Mouse (Mus musculus) thymus, postnatal 4 days (tissue): ENCODE measurements around the gene Mtrex.

Experiments used
- DNase-seq: peaks from one replicate; pipeline ENCODE4 v3.0.0; 2021

The Mtrex gene

GRCm38 (mm10) chr13:112927287-112928001 lies at the start of gene Mtrex, which contains the start of gene Dhx29:
Gene Mtrex, minus strand, starts transcription at chr13:112927398.
Gene Dhx29, plus strand, starts transcription at chr13:112927454.
- DNase-seq: peak; percentile 98

GRCm38 (mm10) chr13:112976720-112977119 lies 49.5 kb upstream of the Mtrex start:
- peak; percentile 37 for DNase-seq

- no peak for DNase-seq
Measured at GRCm38 (mm10) chr13:112967267-112967666, 40.1 kb upstream of the Mtrex start.

GRCm38 (mm10) chr13:112964421-112964820 lies 37.2 kb upstream of the Mtrex start:
- DNase-seq: no peak

GRCm38 (mm10) chr13:112963081-112963480 lies 35.9 kb upstream of the Mtrex start:
- DNase-seq: no peak

GRCm38 (mm10) chr13:112954067-112954466 lies 26.9 kb upstream of the Mtrex start:
- DNase-seq: no peak

- DNase-seq: no peak
Measured at GRCm38 (mm10) chr13:112945900-112946299, 18.7 kb upstream of the Mtrex start.

- DNase-seq: no peak
Measured at GRCm38 (mm10) chr13:112945312-112945711, 18.1 kb upstream of the Mtrex start.

- peak; percentile 16 for DNase-seq
Measured at GRCm38 (mm10) chr13:112941879-112942330, 14.7 kb upstream of the Mtrex start.

GRCm38 (mm10) chr13:112938130-112938529 lies 10.9 kb upstream of the Mtrex start:
- no peak for DNase-seq

- DNase-seq: no peak
Measured at GRCm38 (mm10) chr13:112928038-112928668, 955 bp upstream of the Mtrex start.

- peak; percentile 60 for DNase-seq
Measured at GRCm38 (mm10) chr13:112926796-112927195, 402 bp downstream of the Mtrex start.

- no peak for DNase-seq
Measured at GRCm38 (mm10) chr13:112925976-112926375, 1.2 kb downstream of the Mtrex start.

- no peak for DNase-seq
Measured at GRCm38 (mm10) chr13:112925266-112925665, 1.9 kb downstream of the Mtrex start.

GRCm38 (mm10) chr13:112920906-112921305 lies 6.3 kb downstream of the Mtrex start:
- DNase-seq: no peak

- DNase-seq: no peak
Measured at GRCm38 (mm10) chr13:112919141-112919865, 7.9 kb downstream of the Mtrex start.

GRCm38 (mm10) chr13:112910434-112910833 lies 16.8 kb downstream of the Mtrex start:
- DNase-seq: no peak

GRCm38 (mm10) chr13:112909663-112910062 lies 17.5 kb downstream of the Mtrex start:
- peak; percentile 49 for DNase-seq

GRCm38 (mm10) chr13:112902176-112902575 lies 25.0 kb downstream of the Mtrex start:
- DNase-seq: no peak

GRCm38 (mm10) chr13:112887234-112887633 lies 40.0 kb downstream of the Mtrex start:
- DNase-seq: no peak

GRCm38 (mm10) chr13:112871500-112872266 lies 55.5 kb downstream of the Mtrex start:
- no peak for DNase-seq

GRCm38 (mm10) chr13:112870039-112870690 lies 57.0 kb downstream of the Mtrex start:
- no peak for DNase-seq
